Mouse (Mus musculus) erythroblast, embryonic 14.5 days (primary cell): Measurements from ENCODE around the gene Hist1h4j.
"Not testable (repeated sequence)": the region's sequence is repeated elsewhere in the genome, so short reads cannot be mapped to it uniquely, and the experiment has no call there.

Experiments
- GATA1 ChIP-seq: IDR thresholded peaks from 2 replicates; pipeline ENCODE4 v1.6.1; 2012; ENCODE audit warnings: low read length, inconsistent platforms, mixed read lengths
- TAL1 ChIP-seq: IDR thresholded peaks from 3 replicates; pipeline ENCODE4 v1.6.1; 2012; ENCODE audit warnings: low read length, inconsistent platforms, mixed read lengths

DNA sequence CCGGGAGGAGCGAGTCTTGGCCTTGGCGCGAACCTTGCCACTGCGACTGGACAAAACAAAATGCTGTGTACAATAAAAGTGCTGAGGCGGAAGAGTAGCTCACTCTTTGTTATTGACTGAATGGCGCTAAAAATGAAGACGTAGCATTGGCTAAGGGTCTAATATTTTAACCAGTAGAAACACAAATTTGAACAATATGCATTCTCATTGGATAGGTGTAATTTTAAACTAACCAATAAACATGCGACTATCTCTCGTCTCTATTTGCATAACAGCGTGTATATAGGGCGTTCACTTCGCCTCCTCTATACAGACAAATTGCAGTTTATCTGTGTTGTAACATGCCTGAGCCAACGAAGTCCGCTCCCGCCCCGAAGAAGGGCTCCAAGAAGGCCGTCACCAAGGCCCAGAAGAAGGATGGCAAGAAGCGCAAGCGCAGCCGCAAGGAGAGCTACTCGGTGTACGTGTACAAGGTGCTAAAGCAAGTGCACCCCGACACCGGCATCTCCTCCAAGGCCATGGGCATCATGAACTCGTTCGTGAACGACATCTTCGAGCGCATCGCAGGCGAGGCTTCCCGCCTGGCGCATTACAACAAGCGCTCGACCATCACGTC lies 13.0 kb upstream of the Hist1h4j start, which contains the start of gene Hist1h2bm:
- not testable (repeated sequence) for TF ChIP-seq TAL1, GATA1
